In the genomic region with DNA sequence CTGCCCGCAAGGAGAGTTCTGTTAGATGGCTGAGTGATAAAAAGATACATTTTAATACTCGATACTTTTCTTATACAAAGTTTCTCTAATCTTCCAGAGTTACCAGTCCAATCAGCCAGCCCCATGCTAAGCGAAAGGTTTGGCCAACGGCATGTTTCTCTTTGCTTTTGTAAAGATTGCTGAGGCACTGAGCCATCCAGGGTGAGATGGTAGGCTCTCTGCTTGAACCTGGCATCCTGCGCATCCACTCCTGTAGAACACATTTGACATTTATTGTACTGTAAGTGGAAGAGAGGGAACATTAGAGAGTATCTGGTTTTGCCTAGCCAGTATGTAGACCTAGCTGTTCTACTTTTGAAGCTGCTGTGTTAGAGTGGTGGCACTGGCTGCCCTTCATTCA, we compare ENCODE assay signal across 8 mouse cellular contexts. TPM values are rescaled to one million over a fixed set of nuclear protein-coding genes. Genes with fewer than 3 reads are reported as not detected.
DNase-seq lines count a peak whose midpoint lies in the region; ATAC-seq and TF ChIP-seq lines count a peak whose summit lies in the region.

No protein-coding gene starts in this region.

- 47% methylated on average over 5 of the region's 5 CpGs for WGBS in forebrain, embryonic 13.5 days
- WGBS in forebrain, embryonic 11.5 days = 47% methylated on average over 5 of the region's 5 CpGs
- 46% methylated on average over 5 of the region's 5 CpGs for WGBS in lung, embryonic 16.5 days
- WGBS in intestine, postnatal 0 days = 41% methylated on average over 5 of the region's 5 CpGs
- 54% methylated on average over 5 of the region's 5 CpGs for WGBS in neural tube, embryonic 13.5 days

- TF ChIP-seq CTCF in intestine, postnatal 0 days (IDR thresholded peaks at IDR 0.05; ENCODE audit: low read depth) = no peak

- 0 out of 2 replicates have a peak overlapping the region, but pooled peaks have one; percentile 16 for H3K4me2 ChIP-seq in forebrain, embryonic 13.5 days
- H3K4me2 ChIP-seq in forebrain, embryonic 11.5 days (ENCODE audit: low read depth, low read length, severe bottlenecking) = no peak overlapping the region
- H3K4me2 ChIP-seq in lung, embryonic 16.5 days (ENCODE audit: low read depth, low read length) = 0 out of 2 replicates have a peak overlapping the region, but pooled peaks have one; percentile 12
- peak overlapping the region; percentile 59; the same call in 1 of the 2 replicates for H3K4me2 ChIP-seq in intestine, postnatal 0 days (replicated peaks; ENCODE audit: low read depth)
- no peak overlapping the region for H3K4me2 ChIP-seq in neural tube, embryonic 13.5 days

- no peaks in the 10 kb centered on the region for H3K27me3 ChIP-seq in forebrain, embryonic 13.5 days
- H3K27me3 ChIP-seq in forebrain, embryonic 11.5 days (ENCODE audit: control insufficient read depth, insufficient read depth, low read length) = no peaks in the 10 kb centered on the region
- H3K27me3 ChIP-seq in lung, embryonic 16.5 days (ENCODE audit: control insufficient read depth, insufficient read depth, low read depth, low read length) = no peaks in the 10 kb centered on the region
- H3K27me3 ChIP-seq in intestine, postnatal 0 days (replicated peaks; ENCODE audit: control insufficient read depth, insufficient read depth, low read length) = 0 out of 2 replicates have a peak, but pooled peaks cover 3% of the 10 kb centered on the region
- 0 out of 2 replicates have a peak, but pooled peaks cover 4% of the 10 kb centered on the region for H3K27me3 ChIP-seq in neural tube, embryonic 13.5 days

- peaks cover 15% of the 10 kb centered on the region for H3K36me3 ChIP-seq in forebrain, embryonic 13.5 days (ENCODE audit: poor library complexity, severe bottlenecking)
- H3K36me3 ChIP-seq in forebrain, embryonic 11.5 days (ENCODE audit: control insufficient read depth, insufficient read depth, low read length) = no peaks in the 10 kb centered on the region; the same call in 1 of the 2 replicates
- H3K36me3 ChIP-seq in lung, embryonic 16.5 days (ENCODE audit: control insufficient read depth, insufficient read depth, low read length) = no peaks in the 10 kb centered on the region; the same call in none of the 2 replicates
- H3K36me3 ChIP-seq in intestine, postnatal 0 days (ENCODE audit: control insufficient read depth, insufficient read depth) = peaks cover 5% of the 10 kb centered on the region; the same call in 1 of the 2 replicates
- H3K36me3 ChIP-seq in neural tube, embryonic 13.5 days = peaks cover under 1% of the 10 kb centered on the region

- no peak overlapping the region for H3K27ac ChIP-seq in forebrain, embryonic 13.5 days
- no peak overlapping the region for H3K27ac ChIP-seq in forebrain, embryonic 11.5 days (ENCODE audit: low read depth, low read length)
- H3K27ac ChIP-seq in lung, embryonic 16.5 days (ENCODE audit: low read length) = no peak overlapping the region
- no peak overlapping the region for H3K27ac ChIP-seq in intestine, postnatal 0 days (ENCODE audit: low read depth, low read length)
- no peak overlapping the region for H3K27ac ChIP-seq in neural tube, embryonic 13.5 days (replicated peaks)

- no peak overlapping the region for H3K9ac ChIP-seq in forebrain, embryonic 13.5 days
- no peak overlapping the region for H3K9ac ChIP-seq in forebrain, embryonic 11.5 days (ENCODE audit: low read length)
- H3K9ac ChIP-seq in lung, embryonic 16.5 days (ENCODE audit: low read length) = peak overlapping the region; percentile 44
- no peak overlapping the region for H3K9ac ChIP-seq in intestine, postnatal 0 days (ENCODE audit: low read depth, low read length)
- H3K9ac ChIP-seq in neural tube, embryonic 13.5 days = no peak overlapping the region

- intact Hi-C loops in left cerebral cortex, postnatal 25 days (cut with DNase I) = no loop called here

- H3K9me3 ChIP-seq in forebrain, embryonic 13.5 days (replicated peaks) = no peaks in the 10 kb centered on the region
- H3K9me3 ChIP-seq in forebrain, embryonic 11.5 days (ENCODE audit: control insufficient read depth, low read length) = no peaks in the 10 kb centered on the region
- no peaks in the 10 kb centered on the region for H3K9me3 ChIP-seq in lung, embryonic 16.5 days (ENCODE audit: control insufficient read depth, low read length)
- no peaks in the 10 kb centered on the region for H3K9me3 ChIP-seq in intestine, postnatal 0 days (ENCODE audit: control insufficient read depth)
- no peaks in the 10 kb centered on the region for H3K9me3 ChIP-seq in neural tube, embryonic 13.5 days

- no peak; the same call in 1 of the 2 replicates for ATAC-seq in forebrain, embryonic 13.5 days
- ATAC-seq in forebrain, embryonic 11.5 days (replicated peaks; ENCODE audit: low FRiP score) = no peak
- ATAC-seq in lung, embryonic 16.5 days (ENCODE audit: low read depth) = no peak
- ATAC-seq in intestine, postnatal 0 days = no peak
- ATAC-seq in neural tube, embryonic 13.5 days (ENCODE audit: low read depth) = 0 out of 2 replicates have a peak, but pooled peaks have one; percentile 24

- DNase-seq in forebrain, embryonic 11.5 days (ENCODE audit: low spot score) = no peak
- DNase-seq in lung, postnatal 36 days = no peak
- no peak for DNase-seq in left cerebral cortex, postnatal 25 days (ENCODE audit: low spot score in 2 of 2)
- DNase-seq in right cerebral cortex, postnatal 4 days = no peak

- H3K4me3 ChIP-seq in forebrain, embryonic 13.5 days = no peak overlapping the region; the same call in 1 of the 2 replicates
- H3K4me3 ChIP-seq in forebrain, embryonic 11.5 days (ENCODE audit: low read depth, low read length) = no peak overlapping the region
- peak overlapping the region; percentile 63 for H3K4me3 ChIP-seq in lung, embryonic 16.5 days (ENCODE audit: low read length)
- H3K4me3 ChIP-seq in intestine, postnatal 0 days (ENCODE audit: low read depth, low read length) = no peak overlapping the region
- 0 out of 2 replicates have a peak overlapping the region, but pooled peaks have one; percentile 56 for H3K4me3 ChIP-seq in neural tube, embryonic 13.5 days

- peaks cover 15% of the 10 kb centered on the region for H3K4me1 ChIP-seq in forebrain, embryonic 13.5 days
- H3K4me1 ChIP-seq in forebrain, embryonic 11.5 days (replicated peaks; ENCODE audit: control insufficient read depth, insufficient read depth, low read length) = no peaks in the 10 kb centered on the region
- no peaks in the 10 kb centered on the region for H3K4me1 ChIP-seq in lung, embryonic 16.5 days (replicated peaks; ENCODE audit: control insufficient read depth, insufficient read depth, low read length)
- no peaks in the 10 kb centered on the region for H3K4me1 ChIP-seq in intestine, postnatal 0 days (replicated peaks; ENCODE audit: control insufficient read depth, insufficient read depth, low read length)
- peaks cover 18% of the 10 kb centered on the region for H3K4me1 ChIP-seq in neural tube, embryonic 13.5 days (replicated peaks)

RNA-seq across cellular contexts. Expression of gene Rps4x, which starts 0.4 kb away (rescaled TPM):
- polyA plus RNA-seq in forebrain, embryonic 13.5 days (2015; fragmentation: Nextera tagmentation; extraction: Ambion mirVana) = 577 and 591 TPM in 2 replicates
- 646 and 665 TPM in 2 replicates for polyA plus RNA-seq in forebrain, embryonic 11.5 days (2014; fragmentation: Nextera tagmentation; extraction: Ambion mirVana)
- polyA plus RNA-seq in lung, embryonic 16.5 days (2015; fragmentation: Nextera tagmentation; extraction: Ambion mirVana) = 780 and 798 TPM in 2 replicates
- 448 and 474 TPM in 2 replicates for polyA plus RNA-seq in intestine, postnatal 0 days (2015; fragmentation: Nextera tagmentation; extraction: Ambion mirVana)
- 423 and 453 TPM in 2 replicates for polyA plus RNA-seq in neural tube, embryonic 13.5 days (2015; fragmentation: Nextera tagmentation; extraction: Ambion mirVana)
- total RNA-seq in left cerebral cortex, postnatal 25 days (2021) = 100 to 1,000 TPM; 387 to 447 TPM

RNA-seq across cellular contexts. Expression of gene Ercc6l, which starts 32.7 kb away (rescaled TPM):
- polyA plus RNA-seq in forebrain, embryonic 13.5 days (2015; fragmentation: Nextera tagmentation; extraction: Ambion mirVana) = 9.8 and 9.9 TPM in 2 replicates
- polyA plus RNA-seq in forebrain, embryonic 11.5 days (2014; fragmentation: Nextera tagmentation; extraction: Ambion mirVana) = 22.5 and 27.1 TPM in 2 replicates
- 15.7 and 16.8 TPM in 2 replicates for polyA plus RNA-seq in lung, embryonic 16.5 days (2015; fragmentation: Nextera tagmentation; extraction: Ambion mirVana)
- polyA plus RNA-seq in intestine, postnatal 0 days (2015; fragmentation: Nextera tagmentation; extraction: Ambion mirVana) = 1.6 and 1.7 TPM in 2 replicates
- polyA plus RNA-seq in neural tube, embryonic 13.5 days (2015; fragmentation: Nextera tagmentation; extraction: Ambion mirVana) = 2.2 and 2.8 TPM in 2 replicates
- under 1 TPM; 0.09 to 0.14 TPM for total RNA-seq in left cerebral cortex, postnatal 25 days (2021)

Comparison
In these comparisons a context has a peak if more than half of its experiments do, and no peak if none do; other contexts are left out.
1. H3K4me2 ChIP-seq: peak in forebrain, embryonic 13.5 days (single experiment), lung, embryonic 16.5 days (single experiment) and intestine, postnatal 0 days (single experiment); none in forebrain, embryonic 11.5 days (single experiment) and neural tube, embryonic 13.5 days (single experiment).
2. H3K4me3 ChIP-seq: peak in lung, embryonic 16.5 days (single experiment) and neural tube, embryonic 13.5 days (single experiment); none in forebrain, embryonic 13.5 days (single experiment), forebrain, embryonic 11.5 days (single experiment) and intestine, postnatal 0 days (single experiment).